Comparison of ENCODE assay signal across 8 mouse cellular contexts in the genomic region with DNA sequence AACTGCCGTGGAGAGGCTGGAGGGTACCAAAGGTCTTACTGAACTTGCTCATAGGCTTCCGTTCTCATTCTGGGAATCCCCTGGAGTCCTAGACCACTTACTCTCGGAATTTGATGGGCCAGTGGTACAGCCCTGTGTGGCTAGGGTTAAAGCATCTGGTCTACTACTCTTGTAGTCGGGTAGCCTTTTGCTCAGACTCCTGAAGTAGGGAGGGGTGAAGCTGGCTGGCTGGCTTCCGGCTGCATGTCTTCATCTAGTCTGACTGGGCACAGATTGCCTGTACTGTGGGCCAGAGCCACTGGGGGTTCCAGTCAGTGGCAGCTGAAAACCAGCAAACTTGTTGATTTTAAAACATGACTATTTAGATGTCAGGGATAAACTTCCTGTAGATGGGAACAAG.
A peak's percentile ranks its signal among the peaks of the same experiment; 100 is the strongest.
DNase-seq lines count a peak whose midpoint lies in the region; ATAC-seq lines count a peak whose summit lies in the region.

No protein-coding gene starts in this region.

- peak; percentile 64 for ATAC-seq in granulocyte monocyte progenitor cell, adult 5-6 weeks (replicated peaks; ENCODE audit: poor library complexity, severe bottlenecking)

- peak; percentile 11 for DNase-seq in gastrocnemius, adult 18-20 months (ENCODE audit: low spot score)
- no peak for DNase-seq in gastrocnemius, postnatal 4 days (ENCODE audit: low spot score in 2 of 2)
- DNase-seq in NIH3T3 (ENCODE audit: low read depth) = peak; percentile 25
- peak; percentile 67 for DNase-seq in kidney, postnatal 10 days
- DNase-seq in layer of hippocampus, postnatal 25 days (ENCODE audit: extremely low spot score in 1 of 2, low spot score in 1 of 2) = no peak
- DNase-seq in retina, embryonic 14.5 days (ENCODE audit: low spot score) = no peak
- DNase-seq in embryo, embryonic 9.5 days (ENCODE audit: extremely low spot score) = no peak

Comparison
In these comparisons a context has a peak if more than half of its experiments do, and no peak if none do; other contexts are left out.
1. DNase-seq: peak in gastrocnemius, adult 18-20 months (single experiment), NIH3T3 (single experiment) and kidney, postnatal 10 days (single experiment); none in gastrocnemius, postnatal 4 days (0 of 2), layer of hippocampus, postnatal 25 days (0 of 2), retina, embryonic 14.5 days (single experiment) and embryo, embryonic 9.5 days (single experiment).